Mouse (Mus musculus) stomach, postnatal 0 days (tissue): ENCODE data around the gene Cygb.

Source experiments
- CTCF ChIP-seq: IDR thresholded peaks from 2 replicates; pipeline ENCODE4 v1.5.1; 2016; ENCODE audit warnings: antibody characterized with exemption, low read depth, mild to moderate bottlenecking, moderate library complexity
- EP300 ChIP-seq: optimal IDR thresholded peaks from 2 replicates; pipeline ENCODE3; 2016; ENCODE audit warnings: antibody characterized with exemption

- no peak for TF ChIP-seq CTCF
- TF ChIP-seq EP300, result no peak
Observed at GRCm38 (mm10) chr11:116651339-116651738, 2.8 kb downstream of the Cygb start.
